Mouse (Mus musculus) embryonic facial prominence, embryonic 14.5 days (tissue): Measurements from ENCODE around the gene Kcnq1. TPM values are rescaled to one million over a fixed set of nuclear protein-coding genes. Genes with fewer than 3 reads are reported as not detected.

Experiments
- ATAC-seq: fragments of 200-750 bp; cut with Nextera tagmentation; 2 replicates; pipeline ENCODE4 v1.8.0; 2017; ENCODE audit warnings: low read depth, moderate number of reproducible peaks, moderate TSS enrichment
- DNase-seq: peaks from one replicate; pipeline ENCODE4 v3.0.0-alpha.2; 2015; ENCODE audit warnings: low spot score
- H3K27ac ChIP-seq: fragments of 300-500 bp; sonication (generic); replicated peaks from 2 replicates; pipeline ENCODE4 v1.5.1; 2014; ENCODE audit warnings: low read depth, mild to moderate bottlenecking, low read length, moderate library complexity
- H3K27me3 ChIP-seq: fragments of 300-500 bp; sonication (generic); replicated peaks from 2 replicates; pipeline ENCODE4 v1.6.1; 2014; ENCODE audit warnings: low read length; ENCODE audit not compliant: control insufficient read depth, insufficient read depth
- H3K36me3 ChIP-seq: fragments of 300-500 bp; sonication (generic); 2 replicates; pipeline ENCODE4 v1.6.1; 2014; ENCODE audit warnings: low read length, mixed read lengths; ENCODE audit not compliant: control insufficient read depth, insufficient read depth
- H3K4me1 ChIP-seq: fragments of 300-500 bp; sonication (generic); 2 replicates; pipeline ENCODE4 v1.6.1; 2014; ENCODE audit warnings: antibody characterized with exemption, low read length; ENCODE audit not compliant: control insufficient read depth, insufficient read depth
- H3K4me2 ChIP-seq: fragments of 300-500 bp; sonication (generic); 2 replicates; pipeline ENCODE4 v1.6.1; 2014; ENCODE audit warnings: low read depth, mild to moderate bottlenecking, low read length, moderate library complexity, mixed read lengths
- H3K4me3 ChIP-seq: fragments of 300-500 bp; sonication (generic); 2 replicates; pipeline ENCODE4 v1.5.1; 2014; ENCODE audit warnings: low read depth, mild to moderate bottlenecking, low read length
- H3K9ac ChIP-seq: fragments of 300-500 bp; sonication (generic); 2 replicates; pipeline ENCODE4 v1.6.1; 2014; ENCODE audit warnings: low read depth, mild to moderate bottlenecking, low read length, moderate library complexity, mixed read lengths
- H3K9me3 ChIP-seq: fragments of 300-500 bp; sonication (generic); 2 replicates; pipeline ENCODE4 v1.6.1; 2016; ENCODE audit warnings: low read length; ENCODE audit not compliant: control insufficient read depth
- WGBS: fragments of 180-500 bp; shearing (Covaris S2); extraction: QIAGEN DNeasy Blood & Tissue Kit; methylation state at CpG from one replicate; pipeline ENCODE4 v1.1.7; 2014; 5-methylcytosine and 5-hydroxymethylcytosine counted together
- polyA plus RNA-seq: library from polyadenylated mRNA; unstranded; fragments of >200 nt; fragmentation: Nextera tagmentation; extraction: Ambion mirVana; gene quantifications from 2 replicates; pipeline ENCODE4 v1.2.1, GENCODE M21; 2014

Kcnq1 gene
- polyA plus RNA-seq, 1 experiment from 2014 or later: 1.9 TPM

- no peaks in the 10 kb centered on the region for H3K36me3 ChIP-seq
- H3K4me2 ChIP-seq: no peak overlapping the region
- ATAC-seq: no peak
- no peak overlapping the region for H3K27ac ChIP-seq
- WGBS: 46% methylated on average over 1 of the region's 1 CpGs
- no peaks in the 10 kb centered on the region for H3K9me3 ChIP-seq
- no peak for DNase-seq
- no peak overlapping the region for H3K4me3 ChIP-seq
- peaks cover 2% of the 10 kb centered on the region; the same call in 1 of the 2 replicates for H3K4me1 ChIP-seq
- no peaks in the 10 kb centered on the region for H3K27me3 ChIP-seq
- no peak overlapping the region for H3K9ac ChIP-seq
These were observed 10.6 kb upstream of the Kcnq1 start for GRCm38 (mm10) chr7:143095554-143095907.

DNA sequence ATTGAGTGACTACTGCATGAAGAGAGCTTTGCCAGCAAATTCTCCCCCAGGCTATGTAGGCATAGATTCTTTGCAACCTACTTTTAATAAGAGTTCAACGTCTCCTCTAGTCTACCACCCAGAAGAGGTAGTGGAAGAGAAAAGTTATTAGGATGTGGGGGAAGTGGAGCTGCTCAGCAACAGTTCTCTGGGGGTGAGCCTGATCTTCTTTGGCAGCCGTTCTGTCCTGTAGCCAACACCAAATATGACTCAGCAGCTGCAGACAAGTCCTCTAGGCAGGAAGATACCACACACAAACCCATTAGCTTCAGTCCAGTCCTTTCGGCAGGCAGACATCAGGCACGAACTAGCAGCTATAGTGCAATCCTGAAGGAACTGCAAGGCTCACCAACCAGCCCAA is 5.4 kb upstream of the Kcnq1 start:
- 44% methylated on average over 4 of the region's 4 CpGs for WGBS
- no peak for ATAC-seq
- Histone ChIP-seq H3K27me3 (peaks cover 17% of the 10 kb centered on the region), H3K9ac (no peak overlapping the region), H3K4me2 (no peak overlapping the region), H3K36me3 (no peaks in the 10 kb centered on the region), H3K4me1 (peaks cover 5% of the 10 kb centered on the region; the same call in 1 of the 2 replicates), H3K27ac (no peak overlapping the region), H3K4me3 (no peak overlapping the region), H3K9me3 (no peaks in the 10 kb centered on the region)
- DNase-seq: no peak

DNA sequence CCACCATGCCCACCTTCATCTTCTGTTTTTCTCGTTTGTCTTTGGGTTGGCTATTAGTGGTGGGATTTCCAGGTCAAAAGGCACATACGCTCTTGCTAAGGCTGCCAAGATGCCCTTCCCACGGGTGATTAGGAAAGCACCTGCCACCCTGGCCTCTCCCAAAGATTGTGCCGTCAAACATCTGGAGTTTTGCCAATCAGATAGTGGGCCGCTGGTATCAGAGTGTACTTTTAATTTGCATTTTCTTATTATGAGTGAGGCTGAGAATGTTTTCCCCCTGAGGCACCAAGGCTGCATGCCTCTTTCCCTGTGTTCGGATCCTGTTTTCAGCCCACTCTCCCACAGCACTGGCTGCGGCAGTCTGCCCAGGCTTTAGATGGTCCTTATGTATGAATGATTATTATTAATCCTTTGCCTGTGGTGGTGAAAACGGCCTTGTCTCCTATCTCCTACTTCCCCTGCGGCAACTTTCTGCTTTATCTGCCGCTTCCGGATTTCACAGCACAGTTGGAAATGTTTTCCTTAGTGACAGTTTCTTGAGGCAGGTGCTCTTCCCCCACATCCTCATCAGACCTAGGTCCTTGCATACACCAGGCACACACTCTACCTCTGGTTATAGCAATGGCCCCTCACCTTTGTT is 784 bp upstream of the Kcnq1 start:
- Histone ChIP-seq H3K4me1 (peaks cover 9% of the 10 kb centered on the region), H3K9ac (no peak overlapping the region), H3K9me3 (no peaks in the 10 kb centered on the region), H3K27ac (no peak overlapping the region), H3K4me3 (no peak overlapping the region), H3K36me3 (no peaks in the 10 kb centered on the region), H3K27me3 (peaks cover 56% of the 10 kb centered on the region), H3K4me2 (no peak overlapping the region)
- no peak for ATAC-seq
- no peak for DNase-seq
- WGBS: 58% methylated on average over 11 of the region's 11 CpGs

GRCm38 (mm10) chr7:143106672-143107465 is 707 bp downstream of the Kcnq1 start:
- Histone ChIP-seq H3K4me3 (peak overlapping the region; percentile 37), H3K4me1 (peaks cover 5% of the 10 kb centered on the region; the same call in 1 of the 2 replicates), H3K9ac (peak overlapping the region; percentile 16; the same call in 1 of the 2 replicates), H3K36me3 (no peaks in the 10 kb centered on the region), H3K9me3 (no peaks in the 10 kb centered on the region), H3K4me2 (peak overlapping the region; percentile 61), H3K27ac (no peak overlapping the region), H3K27me3 (peaks cover 56% of the 10 kb centered on the region)
- DNase-seq (no peak), ATAC-seq (peak; percentile 70; the same call in 1 of the 2 replicates)
- WGBS: 10% methylated on average over 28 of the region's 57 CpGs

GRCm38 (mm10) chr7:143108200-143108599 is 2.0 kb downstream of the Kcnq1 start:
- WGBS: 44% methylated on average over 5 of the region's 5 CpGs
- H3K4me1 ChIP-seq: peaks cover 5% of the 10 kb centered on the region; the same call in 1 of the 2 replicates
- no peak overlapping the region for H3K4me2 ChIP-seq
- DNase-seq (no peak), ATAC-seq (no peak)
- no peak overlapping the region for H3K27ac ChIP-seq
- H3K9me3 ChIP-seq: no peaks in the 10 kb centered on the region
- H3K36me3 ChIP-seq: no peaks in the 10 kb centered on the region
- no peak overlapping the region for H3K4me3 ChIP-seq
- H3K27me3 ChIP-seq: peaks cover 56% of the 10 kb centered on the region
- no peak overlapping the region for H3K9ac ChIP-seq

DNA sequence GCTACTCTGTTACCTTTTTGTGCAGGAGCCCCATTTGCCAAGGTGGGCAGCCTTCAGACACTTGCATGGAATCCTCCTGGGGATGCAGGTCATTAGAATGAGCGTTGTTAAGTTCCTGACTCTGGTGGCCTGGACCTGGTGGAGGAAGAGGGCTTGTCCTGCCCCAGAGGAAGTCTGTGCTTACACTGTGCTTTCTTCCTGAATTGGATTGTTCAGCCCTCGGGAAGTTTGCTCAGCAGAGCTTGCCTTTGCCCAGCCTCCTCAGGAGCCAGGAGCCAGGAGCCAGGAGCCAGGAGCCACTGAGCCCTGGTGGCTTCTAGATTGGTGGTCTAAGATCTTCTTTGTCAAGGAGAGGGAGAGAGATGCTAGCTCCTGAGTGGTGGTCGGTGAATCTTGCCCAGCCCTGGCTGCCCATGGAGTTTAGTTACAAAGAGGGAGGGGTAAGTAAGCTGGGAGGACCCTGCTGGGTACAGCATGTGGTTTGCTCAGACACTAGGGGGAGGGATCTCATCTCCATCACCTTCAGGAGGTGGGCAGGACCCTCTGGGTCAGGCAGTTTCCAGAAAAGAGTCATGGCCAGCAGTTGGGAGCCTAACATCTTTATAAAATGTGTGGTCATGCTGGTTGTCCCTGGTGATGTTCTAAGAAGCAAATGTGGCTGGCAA is 3.0 kb downstream of the Kcnq1 start:
- WGBS: 22% methylated on average over 3 of the region's 3 CpGs
- Histone ChIP-seq H3K27me3 (peaks cover 55% of the 10 kb centered on the region), H3K27ac (no peak overlapping the region), H3K4me3 (no peak overlapping the region), H3K9ac (no peak overlapping the region), H3K4me1 (peaks cover 5% of the 10 kb centered on the region; the same call in 1 of the 2 replicates), H3K4me2 (no peak overlapping the region), H3K9me3 (no peaks in the 10 kb centered on the region; the same call in 1 of the 2 replicates), H3K36me3 (no peaks in the 10 kb centered on the region)
- ATAC-seq: no peak
- no peak for DNase-seq

DNA sequence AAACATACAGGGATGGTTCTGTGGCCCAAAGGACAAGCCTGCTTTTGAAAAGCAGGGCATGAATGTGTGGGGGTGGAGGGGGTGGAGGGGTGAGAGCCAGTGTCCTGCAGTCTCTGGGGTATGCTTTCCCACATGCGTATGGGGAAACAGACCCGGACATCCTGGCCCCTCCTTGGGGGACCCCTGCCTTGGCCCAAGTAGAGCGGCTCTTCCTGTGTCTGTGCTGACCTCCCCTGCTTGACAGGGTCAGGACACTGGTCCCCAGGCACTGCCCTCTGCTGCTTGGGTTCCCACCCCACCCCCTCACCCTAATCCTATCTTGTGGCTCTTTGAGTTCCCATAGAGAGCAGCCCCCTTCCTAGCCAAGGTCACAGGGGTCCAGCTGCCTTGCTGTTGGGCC is 3.5 kb downstream of the Kcnq1 start:
- Histone ChIP-seq H3K4me2 (no peak overlapping the region), H3K4me1 (peaks cover 5% of the 10 kb centered on the region; the same call in 1 of the 2 replicates), H3K9me3 (peaks cover under 1% of the 10 kb centered on the region), H3K9ac (no peak overlapping the region), H3K36me3 (no peaks in the 10 kb centered on the region), H3K27me3 (peaks cover 49% of the 10 kb centered on the region), H3K27ac (no peak overlapping the region), H3K4me3 (no peak overlapping the region)
- ATAC-seq (no peak), DNase-seq (no peak)
- 50% methylated on average over 3 of the region's 3 CpGs for WGBS

DNA sequence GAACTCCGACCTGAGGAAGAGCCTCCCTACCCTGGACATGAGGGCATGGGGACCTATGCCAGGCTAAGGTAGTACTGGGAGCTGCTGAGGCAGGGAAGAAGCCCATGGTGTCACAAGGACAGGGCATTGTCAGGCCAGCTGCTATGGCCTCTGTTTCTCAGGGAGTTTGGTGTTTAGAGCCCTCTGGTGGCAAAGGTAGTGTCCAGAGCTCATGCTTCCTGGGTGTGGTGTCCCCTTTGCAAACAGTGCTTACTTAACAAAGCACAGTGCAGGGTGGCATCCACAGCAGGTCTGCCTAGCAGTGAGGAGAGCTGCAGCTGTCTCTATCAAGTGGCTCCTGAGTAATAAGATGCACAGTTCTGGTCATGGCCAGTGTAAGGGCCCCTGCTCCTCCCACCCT is 4.6 kb downstream of the Kcnq1 start:
- Histone ChIP-seq H3K9ac (no peak overlapping the region), H3K36me3 (no peaks in the 10 kb centered on the region), H3K4me3 (no peak overlapping the region), H3K4me2 (no peak overlapping the region), H3K27me3 (peaks cover 38% of the 10 kb centered on the region), H3K4me1 (peaks cover 5% of the 10 kb centered on the region; the same call in 1 of the 2 replicates), H3K27ac (no peak overlapping the region), H3K9me3 (peaks cover 6% of the 10 kb centered on the region)
- 77% methylated on average over 1 of the region's 1 CpGs for WGBS
- ATAC-seq: no peak
- DNase-seq: no peak
